Mouse (Mus musculus) liver, embryonic 13.5 days (tissue): ENCODE measurements around the gene Lamb3. TPM values are rescaled to one million over a fixed set of nuclear protein-coding genes. Genes with fewer than 3 reads are reported as not detected.

ENCODE experiments used
- ATAC-seq: fragments of 200-750 bp; cut with Nextera tagmentation; 2 replicates; pipeline ENCODE4 v1.8.0; 2017; ENCODE audit warnings: low read depth, mild to moderate bottlenecking, moderate number of reproducible peaks, moderate library complexity
- DNase-seq: peaks from one replicate; pipeline ENCODE4 v3.0.0; 2022
- H3K27ac ChIP-seq: fragments of 300-500 bp; sonication (generic); 2 replicates; pipeline ENCODE4 v1.5.1; 2015; ENCODE audit warnings: moderate library complexity, mild to moderate bottlenecking, inconsistent platforms
- H3K27me3 ChIP-seq: fragments of 300-500 bp; sonication (generic); 2 replicates; pipeline ENCODE4 v1.6.1; 2015; ENCODE audit warnings: mild to moderate bottlenecking, inconsistent platforms
- H3K36me3 ChIP-seq: fragments of 300-500 bp; sonication (generic); 2 replicates; pipeline ENCODE4 v1.6.1; 2015; ENCODE audit warnings: mild to moderate bottlenecking, inconsistent platforms
- H3K4me1 ChIP-seq: fragments of 300-500 bp; sonication (generic); replicated peaks from 2 replicates; pipeline ENCODE4 v1.6.1; 2015; ENCODE audit warnings: inconsistent platforms
- H3K4me2 ChIP-seq: fragments of 300-500 bp; sonication (generic); 2 replicates; pipeline ENCODE4 v1.6.1; 2015; ENCODE audit warnings: inconsistent platforms, mild to moderate bottlenecking, moderate library complexity
- H3K4me3 ChIP-seq: fragments of 300-500 bp; sonication (generic); replicated peaks from 2 replicates; pipeline ENCODE4 v1.5.1; 2015; ENCODE audit warnings: mild to moderate bottlenecking, inconsistent platforms
- H3K9ac ChIP-seq: fragments of 300-500 bp; sonication (generic); 2 replicates; pipeline ENCODE4 v1.6.1; 2015; ENCODE audit warnings: mild to moderate bottlenecking, inconsistent platforms
- H3K9me3 ChIP-seq: fragments of 300-500 bp; sonication (generic); replicated peaks from 2 replicates; pipeline ENCODE4 v1.6.1; 2016; ENCODE audit warnings: inconsistent platforms
- WGBS: fragments of 180-500 bp; shearing (Covaris S2); methylation state at CpG from one replicate; pipeline ENCODE4 v1.1.7; 2015; ENCODE audit not compliant: insufficient replicate concordance; 5-methylcytosine and 5-hydroxymethylcytosine counted together
- polyA plus RNA-seq: library from polyadenylated mRNA; unstranded; fragments of >200 nt; fragmentation: Nextera tagmentation; extraction: Ambion mirVana; gene quantifications from 2 replicates; pipeline ENCODE4 v1.2.1, GENCODE M21; 2015

The Lamb3 gene
- polyA plus RNA-seq, 1 experiment from 2014 or later = 0.25 TPM

GRCm38 (mm10) chr1:193323686-193324085 lies 116.2 kb downstream of the Lamb3 start:
- Histone ChIP-seq H3K4me1 (0 out of 2 replicates have a peak, but pooled peaks cover 8% of the 10 kb centered on the region), H3K27me3 (no peaks in the 10 kb centered on the region), H3K4me3 (no peak overlapping the region), H3K9me3 (no peaks in the 10 kb centered on the region), H3K9ac (no peak overlapping the region), H3K36me3 (no peaks in the 10 kb centered on the region), H3K4me2 (no peak overlapping the region), H3K27ac (no peak overlapping the region)
- 85% methylated on average over 6 of the region's 6 CpGs for WGBS
- ATAC-seq = no peak
- DNase-seq = no peak

GRCm38 (mm10) chr1:193324224-193324623 lies 116.7 kb downstream of the Lamb3 start:
- Histone ChIP-seq H3K9ac (no peak overlapping the region), H3K27me3 (no peaks in the 10 kb centered on the region), H3K36me3 (no peaks in the 10 kb centered on the region), H3K27ac (no peak overlapping the region), H3K4me1 (0 out of 2 replicates have a peak, but pooled peaks cover 8% of the 10 kb centered on the region), H3K4me2 (no peak overlapping the region), H3K9me3 (no peaks in the 10 kb centered on the region), H3K4me3 (no peak overlapping the region)
- WGBS = 33% methylated on average over 2 of the region's 2 CpGs
- ATAC-seq = no peak
- no peak for DNase-seq

- Histone ChIP-seq H3K4me2 (no peak overlapping the region), H3K9me3 (no peaks in the 10 kb centered on the region), H3K4me3 (no peak overlapping the region), H3K4me1 (0 out of 2 replicates have a peak, but pooled peaks cover 8% of the 10 kb centered on the region), H3K27ac (no peak overlapping the region), H3K27me3 (no peaks in the 10 kb centered on the region), H3K36me3 (no peaks in the 10 kb centered on the region), H3K9ac (no peak overlapping the region)
- no peak for DNase-seq
- WGBS = 78% methylated on average over 6 of the region's 6 CpGs
- ATAC-seq = no peak
Observed at GRCm38 (mm10) chr1:193325891-193326290, 118.4 kb downstream of the Lamb3 start.

GRCm38 (mm10) chr1:193326456-193327145 lies 119.1 kb downstream of the Lamb3 start:
- no peaks in the 10 kb centered on the region for H3K9me3 ChIP-seq
- 0 out of 2 replicates have a peak, but pooled peaks cover 8% of the 10 kb centered on the region for H3K4me1 ChIP-seq
- H3K27ac ChIP-seq = peak overlapping the region; percentile 47; the same call in 1 of the 2 replicates
- peak; percentile 74 for ATAC-seq
- no peak overlapping the region for H3K4me2 ChIP-seq
- H3K36me3 ChIP-seq = no peaks in the 10 kb centered on the region
- no peak overlapping the region for H3K4me3 ChIP-seq
- 52% methylated on average over 7 of the region's 7 CpGs for WGBS
- no peak overlapping the region for H3K9ac ChIP-seq
- H3K27me3 ChIP-seq = no peaks in the 10 kb centered on the region
- no peak for DNase-seq

GRCm38 (mm10) chr1:193327216-193327615 lies 119.7 kb downstream of the Lamb3 start:
- Histone ChIP-seq H3K36me3 (no peaks in the 10 kb centered on the region), H3K27ac (no peak overlapping the region), H3K9ac (no peak overlapping the region), H3K4me3 (no peak overlapping the region), H3K4me2 (no peak overlapping the region), H3K4me1 (0 out of 2 replicates have a peak, but pooled peaks cover 8% of the 10 kb centered on the region), H3K9me3 (no peaks in the 10 kb centered on the region), H3K27me3 (no peaks in the 10 kb centered on the region)
- ATAC-seq = no peak
- no peak for DNase-seq
- 63% methylated on average over 1 of the region's 1 CpGs for WGBS

GRCm38 (mm10) chr1:193327686-193328085 lies 120.2 kb downstream of the Lamb3 start:
- 53% methylated on average over 5 of the region's 5 CpGs for WGBS
- Histone ChIP-seq H3K27ac (no peak overlapping the region), H3K36me3 (no peaks in the 10 kb centered on the region), H3K4me2 (no peak overlapping the region), H3K27me3 (no peaks in the 10 kb centered on the region), H3K9me3 (no peaks in the 10 kb centered on the region), H3K4me3 (no peak overlapping the region), H3K9ac (no peak overlapping the region), H3K4me1 (0 out of 2 replicates have a peak, but pooled peaks cover 8% of the 10 kb centered on the region)
- no peak for DNase-seq
- no peak for ATAC-seq

- 60% methylated on average over 9 of the region's 9 CpGs for WGBS
- no peak overlapping the region for H3K4me3 ChIP-seq
- H3K4me2 ChIP-seq = no peak overlapping the region
- DNase-seq (no peak), ATAC-seq (no peak)
- no peak overlapping the region for H3K27ac ChIP-seq
- 0 out of 2 replicates have a peak, but pooled peaks cover 8% of the 10 kb centered on the region for H3K4me1 ChIP-seq
- H3K36me3 ChIP-seq = no peaks in the 10 kb centered on the region
- H3K9ac ChIP-seq = no peak overlapping the region
- no peaks in the 10 kb centered on the region for H3K27me3 ChIP-seq
- H3K9me3 ChIP-seq = no peaks in the 10 kb centered on the region
Observed at GRCm38 (mm10) chr1:193329557-193329956, 122.1 kb downstream of the Lamb3 start.

- ATAC-seq = no peak
- Histone ChIP-seq H3K27me3 (no peaks in the 10 kb centered on the region), H3K27ac (no peak overlapping the region), H3K36me3 (no peaks in the 10 kb centered on the region), H3K4me1 (0 out of 2 replicates have a peak, but pooled peaks cover 8% of the 10 kb centered on the region), H3K9ac (no peak overlapping the region), H3K9me3 (no peaks in the 10 kb centered on the region), H3K4me3 (no peak overlapping the region), H3K4me2 (no peak overlapping the region)
- no peak for DNase-seq
- WGBS = 47% methylated on average over 10 of the region's 10 CpGs
Observed at GRCm38 (mm10) chr1:193330172-193330571, 122.7 kb downstream of the Lamb3 start.

GRCm38 (mm10) chr1:193330626-193331025 lies 123.1 kb downstream of the Lamb3 start:
- Histone ChIP-seq H3K4me2 (no peak overlapping the region), H3K4me1 (0 out of 2 replicates have a peak, but pooled peaks cover 8% of the 10 kb centered on the region), H3K27me3 (no peaks in the 10 kb centered on the region), H3K4me3 (no peak overlapping the region), H3K9me3 (no peaks in the 10 kb centered on the region), H3K9ac (no peak overlapping the region), H3K27ac (no peak overlapping the region), H3K36me3 (no peaks in the 10 kb centered on the region)
- DNase-seq = no peak
- ATAC-seq = no peak
- 59% methylated on average over 7 of the region's 7 CpGs for WGBS

GRCm38 (mm10) chr1:193332018-193332417 lies 124.5 kb downstream of the Lamb3 start:
- H3K4me1 ChIP-seq = 0 out of 2 replicates have a peak, but pooled peaks cover 4% of the 10 kb centered on the region
- 77% methylated on average over 13 of the region's 13 CpGs for WGBS

GRCm38 (mm10) chr1:193332671-193333070 lies 125.2 kb downstream of the Lamb3 start:
- WGBS = 50% methylated on average over 1 of the region's 1 CpGs
- no peak for ATAC-seq
- no peak overlapping the region for H3K4me2 ChIP-seq

More at GRCm38 (mm10) chr1:193332018-193332417, 124.5 kb downstream of the Lamb3 start:
- H3K27me3 ChIP-seq = no peaks in the 10 kb centered on the region
- no peaks in the 10 kb centered on the region for H3K36me3 ChIP-seq
- DNase-seq (no peak), ATAC-seq (no peak)
- H3K27ac ChIP-seq = no peak overlapping the region
- no peak overlapping the region for H3K4me2 ChIP-seq
- no peak overlapping the region for H3K9ac ChIP-seq
- H3K4me3 ChIP-seq = no peak overlapping the region
- H3K9me3 ChIP-seq = no peaks in the 10 kb centered on the region

GRCm38 (mm10) chr1:193333776-193334175 lies 126.3 kb downstream of the Lamb3 start:
- WGBS = 58% methylated on average over 3 of the region's 3 CpGs
- Histone ChIP-seq H3K9ac (no peak overlapping the region), H3K36me3 (no peaks in the 10 kb centered on the region), H3K9me3 (no peaks in the 10 kb centered on the region), H3K27me3 (no peaks in the 10 kb centered on the region), H3K4me3 (no peak overlapping the region), H3K4me1 (no peaks in the 10 kb centered on the region), H3K4me2 (no peak overlapping the region), H3K27ac (no peak overlapping the region)
- DNase-seq (no peak), ATAC-seq (no peak)

More at GRCm38 (mm10) chr1:193332671-193333070, 125.2 kb downstream of the Lamb3 start:
- no peak overlapping the region for H3K9ac ChIP-seq
- H3K27me3 ChIP-seq = no peaks in the 10 kb centered on the region
- no peak for DNase-seq
- H3K4me3 ChIP-seq = no peak overlapping the region
- H3K36me3 ChIP-seq = no peaks in the 10 kb centered on the region
- H3K9me3 ChIP-seq = no peaks in the 10 kb centered on the region
- H3K27ac ChIP-seq = no peak overlapping the region
- 0 out of 2 replicates have a peak, but pooled peaks cover under 1% of the 10 kb centered on the region for H3K4me1 ChIP-seq
